Mouse (Mus musculus): Measurements from ENCODE around the gene Ankrd13a.
"Not testable (repeated sequence)": the region's sequence is repeated elsewhere in the genome, so short reads cannot be mapped to it uniquely, and the experiment has no call there.

Ankrd13a gene

DNA sequence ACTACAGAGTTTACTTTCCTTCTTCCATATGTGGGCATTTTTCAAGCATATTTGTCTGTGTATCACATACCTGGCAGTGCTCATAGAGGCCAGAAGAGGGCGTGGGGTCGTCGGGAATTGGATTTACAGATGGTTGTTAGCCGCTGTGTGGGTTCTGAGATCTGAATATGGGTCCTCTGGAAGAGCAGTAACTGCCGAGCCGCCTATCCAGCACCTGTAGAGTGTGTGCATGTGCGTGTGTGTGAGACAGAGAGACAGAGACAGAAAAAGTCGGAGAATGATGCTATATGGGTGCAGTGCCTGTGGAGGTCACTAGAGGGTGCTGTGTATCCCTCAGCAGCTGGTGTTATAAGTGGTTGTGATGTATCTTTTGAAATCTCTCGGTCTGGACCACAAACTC lies 49.7 kb downstream of the Ankrd13a start:
- no peak for DNase-seq (ENCODE audit: extremely low spot score, low read depth, low spot score)

DNA sequence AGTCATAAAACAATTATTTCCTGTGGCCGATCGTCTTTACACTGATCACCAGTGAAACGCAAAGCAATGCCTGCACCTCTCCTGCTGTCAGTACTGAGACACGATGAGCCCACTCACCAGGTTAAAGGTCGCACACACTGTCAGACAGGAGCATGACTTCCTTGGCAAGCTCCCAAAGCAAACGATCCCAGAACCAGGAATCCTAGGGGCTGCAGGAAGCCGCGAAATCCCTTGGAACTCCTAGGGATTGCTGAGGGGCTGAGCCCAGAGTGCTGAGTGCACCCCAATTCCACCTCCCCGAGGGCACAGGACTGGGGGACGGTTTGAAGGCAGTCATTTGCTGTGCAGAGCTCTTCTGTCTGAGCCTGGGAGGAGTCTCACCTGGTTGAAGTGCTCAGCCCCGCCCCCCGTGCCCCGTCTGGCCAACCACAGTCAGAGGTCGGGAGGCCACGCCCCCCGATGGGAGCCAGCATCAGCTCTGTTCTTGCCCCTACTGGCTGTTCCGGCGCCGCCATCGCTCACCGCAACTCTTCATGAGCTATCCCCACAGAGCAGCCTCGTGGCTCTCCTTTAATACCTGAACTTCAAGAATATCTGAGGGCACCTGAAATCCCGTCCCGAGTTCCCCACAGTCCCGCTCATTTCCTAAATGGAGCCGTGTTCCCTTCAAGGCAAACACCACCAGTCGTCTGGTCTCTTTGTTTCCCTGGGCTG lies 51.7 kb downstream of the Ankrd13a start:
- no peak for DNase-seq (ENCODE audit: extremely low spot score, low read depth, low spot score)

DNA sequence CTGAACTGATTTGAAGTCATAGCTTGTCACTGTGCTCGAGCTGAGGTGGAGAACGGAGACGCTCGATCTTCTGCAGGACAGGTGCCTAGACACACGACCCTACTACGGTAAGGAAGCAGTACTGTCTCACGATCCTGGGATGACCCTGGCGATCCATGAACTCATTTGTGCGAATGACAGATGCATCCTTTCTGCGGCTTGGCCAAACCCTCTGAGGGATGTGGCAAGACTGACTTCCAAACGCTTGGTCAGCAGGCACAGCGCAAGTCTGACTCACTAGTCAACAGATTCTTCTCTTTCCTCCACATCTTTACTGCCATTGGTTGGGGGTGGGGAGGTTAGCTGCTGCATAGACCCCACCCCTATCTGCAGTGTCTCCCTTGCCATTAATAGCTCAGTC lies 53.0 kb downstream of the Ankrd13a start:
- DNase-seq (ENCODE audit: extremely low spot score, low read depth, low spot score) = no peak

DNA sequence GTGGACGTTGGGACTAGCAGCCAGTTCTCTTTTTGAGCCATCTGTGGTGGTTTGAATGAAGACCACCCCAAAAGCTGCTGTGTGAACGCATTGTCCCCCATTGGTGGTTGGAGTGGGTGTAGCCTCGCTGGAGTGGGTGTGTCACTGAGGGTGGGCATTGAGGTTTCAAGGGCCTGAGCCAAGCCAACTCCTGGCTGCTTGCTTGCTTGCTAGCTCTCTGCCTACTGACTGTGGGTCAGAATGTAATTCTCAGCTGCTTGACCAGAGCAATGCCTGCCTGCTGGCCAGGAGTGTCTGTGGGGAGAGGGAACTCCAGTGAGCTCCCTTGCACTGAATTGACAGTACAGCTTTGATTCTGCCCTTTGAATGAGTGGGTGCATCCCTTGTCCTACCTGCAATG lies 55.3 kb downstream of the Ankrd13a start:
- no peak for DNase-seq (ENCODE audit: extremely low spot score, low read depth, low spot score)

DNA sequence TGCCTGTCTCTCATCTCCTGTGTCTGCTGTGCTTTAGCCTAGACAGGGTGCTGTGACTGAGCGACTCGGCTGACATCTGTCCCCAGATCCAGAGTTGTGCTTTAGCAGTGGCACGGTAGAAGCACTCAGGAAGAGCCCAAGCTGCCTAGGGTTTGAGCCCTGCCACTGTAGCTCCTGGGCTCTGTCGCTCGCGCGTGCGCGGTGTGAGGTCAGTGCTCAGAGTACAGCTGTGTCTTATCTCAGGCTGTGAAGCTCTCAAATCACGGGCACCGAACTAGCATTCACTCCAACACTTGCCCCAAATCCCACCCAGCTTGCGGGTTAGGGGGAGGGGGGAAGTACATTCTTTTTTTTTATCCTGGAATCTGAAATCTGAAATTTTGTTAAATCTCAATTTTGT lies 62.4 kb downstream of the Ankrd13a start:
- DNase-seq (ENCODE audit: extremely low spot score, low read depth, low spot score) = no peak

DNA sequence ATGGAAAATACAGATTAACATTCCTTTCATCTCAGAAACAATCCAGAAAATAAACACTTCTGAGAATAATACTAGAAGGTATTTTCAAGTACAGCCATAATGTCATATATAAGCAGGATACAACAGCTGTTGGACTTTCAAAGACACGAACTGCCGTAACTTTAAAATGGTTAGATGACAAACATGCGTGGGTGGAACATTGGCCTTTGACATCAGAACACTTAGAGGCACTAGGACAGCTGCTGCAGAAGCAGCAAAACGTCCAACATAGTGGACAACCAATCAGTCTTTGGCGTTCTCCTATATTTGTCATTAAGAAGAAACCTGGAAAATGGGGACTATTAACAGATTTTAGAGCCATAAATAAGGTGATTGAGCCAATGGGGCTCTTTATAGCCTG lies 66.0 kb downstream of the Ankrd13a start:
- not testable (repeated sequence) for DNase-seq (ENCODE audit: extremely low spot score, low read depth, low spot score)

DNA sequence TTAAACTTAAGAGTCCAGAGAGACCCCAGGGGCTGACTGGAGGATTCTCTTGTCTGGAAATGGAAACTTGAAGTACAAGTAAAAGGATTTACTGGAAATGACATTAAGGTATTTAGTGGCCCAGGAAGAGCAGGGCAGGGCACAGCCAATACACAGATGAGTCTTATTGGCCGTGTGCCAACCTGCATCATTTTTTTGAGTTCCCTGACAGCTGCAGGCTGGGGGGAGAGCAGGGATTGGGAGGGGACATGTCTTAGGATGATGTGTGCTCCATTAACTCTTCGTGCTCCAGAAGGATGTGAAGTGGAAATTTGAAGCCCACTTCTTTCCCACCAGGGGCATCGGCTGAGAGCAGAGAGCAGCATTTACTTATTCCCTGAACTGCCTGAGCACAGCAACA lies 67.7 kb downstream of the Ankrd13a start:
- DNase-seq (ENCODE audit: extremely low spot score, low read depth, low spot score) = not testable (repeated sequence)

DNA sequence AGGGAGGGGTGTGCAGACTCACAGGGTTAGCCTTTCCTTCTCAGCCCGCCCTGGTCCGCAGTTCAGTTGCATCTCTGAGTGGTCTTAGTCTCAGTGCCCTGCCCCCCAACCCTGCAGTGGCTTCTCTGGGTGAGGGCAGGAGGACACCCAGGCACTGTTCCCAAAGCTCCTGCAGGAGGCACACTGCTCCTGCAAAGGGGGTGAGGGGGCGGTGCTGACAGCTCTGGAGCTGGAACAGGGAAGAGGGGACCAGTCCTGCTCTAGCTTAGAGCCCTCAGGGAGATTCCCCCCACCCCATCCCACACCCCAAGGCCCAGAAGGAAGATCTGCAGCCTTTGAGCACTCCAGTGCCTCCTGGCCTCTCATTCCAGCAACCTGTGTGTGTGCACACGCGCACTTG lies 68.2 kb downstream of the Ankrd13a start:
- DNase-seq (ENCODE audit: extremely low spot score, low read depth, low spot score) = no peak

DNA sequence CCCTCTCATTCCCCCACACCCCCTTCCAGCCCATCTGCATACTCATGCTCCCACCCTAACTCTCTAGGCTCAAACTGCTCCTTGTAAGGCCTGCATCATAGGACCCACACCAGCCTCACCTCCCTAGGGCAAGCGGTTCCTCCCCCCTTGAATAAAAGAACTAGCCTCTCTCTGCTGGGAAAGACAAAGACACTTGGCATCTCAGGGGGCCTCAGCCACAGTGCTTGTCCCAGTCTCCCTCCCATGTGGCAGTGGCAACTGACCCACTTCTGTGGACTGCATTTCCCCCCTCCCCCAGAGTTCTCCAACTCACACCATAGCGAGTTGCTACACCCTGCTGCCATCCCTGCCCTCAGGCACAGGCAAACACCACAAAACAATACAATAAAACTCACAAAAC lies 69.9 kb downstream of the Ankrd13a start:
- not testable (repeated sequence) for DNase-seq (ENCODE audit: extremely low spot score, low read depth, low spot score)

DNA sequence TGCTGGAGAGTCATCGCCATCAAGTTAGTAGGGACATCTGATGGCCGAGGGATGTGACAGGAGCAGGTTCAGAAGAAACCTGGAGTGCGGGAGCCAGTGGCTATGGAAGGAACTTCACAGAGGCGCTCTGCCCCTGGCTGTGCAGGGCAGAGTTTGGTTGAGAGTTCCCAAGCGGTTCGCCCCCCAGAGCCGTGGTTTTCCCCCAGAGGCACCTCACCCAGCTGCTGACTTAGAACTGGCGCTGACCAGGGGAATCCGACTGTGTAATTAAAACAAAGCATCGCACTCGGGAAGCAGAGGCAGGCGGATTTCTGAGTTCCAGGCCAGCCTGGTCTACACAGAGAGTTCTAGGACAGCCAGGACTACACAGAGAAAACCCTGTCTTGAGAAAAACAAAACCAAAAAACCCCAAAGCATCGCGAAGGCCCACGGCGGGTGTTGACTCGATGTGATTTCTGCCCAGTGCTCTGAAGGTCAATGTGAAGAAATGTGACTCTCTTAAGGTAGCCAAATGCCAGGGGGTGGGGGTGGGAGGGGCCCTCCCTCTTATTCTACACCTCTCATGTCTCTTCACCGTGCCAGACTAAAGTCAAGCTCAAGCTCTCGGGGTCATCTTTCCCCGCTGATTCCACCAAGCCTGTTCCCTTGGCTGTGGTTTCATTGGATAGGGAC lies 77.2 kb downstream of the Ankrd13a start:
- no peak for DNase-seq (ENCODE audit: extremely low spot score, low read depth, low spot score)

DNA sequence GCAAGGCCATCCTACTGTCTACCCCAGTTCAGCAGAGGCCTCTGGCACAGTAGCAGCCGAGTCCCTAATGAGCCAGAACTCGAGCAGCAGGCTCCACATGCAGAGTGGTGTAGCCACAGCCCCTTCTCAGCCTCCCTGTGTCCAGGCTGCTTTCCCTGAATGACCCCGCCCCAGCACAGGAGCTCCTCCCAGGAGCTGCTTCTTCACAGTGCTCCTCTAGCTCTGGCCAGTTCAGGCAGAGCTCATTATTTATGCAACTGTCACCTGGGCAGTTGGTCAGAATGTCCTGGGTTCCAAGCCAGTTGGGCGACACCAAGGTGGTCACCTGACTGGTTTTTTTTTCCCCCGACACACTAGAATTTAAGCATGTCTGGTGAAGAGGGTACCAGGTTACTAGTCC lies 78.9 kb downstream of the Ankrd13a start, which contains the start of gene 4930519G04Rik:
TSS of gene 4930519G04Rik (plus strand) at position 301 of the 400 bp plus-strand sequence.
- DNase-seq (ENCODE audit: extremely low spot score, low read depth, low spot score) = not testable (repeated sequence)
